Mouse (Mus musculus): ENCODE measurements around the gene Grin3b.

DNA sequence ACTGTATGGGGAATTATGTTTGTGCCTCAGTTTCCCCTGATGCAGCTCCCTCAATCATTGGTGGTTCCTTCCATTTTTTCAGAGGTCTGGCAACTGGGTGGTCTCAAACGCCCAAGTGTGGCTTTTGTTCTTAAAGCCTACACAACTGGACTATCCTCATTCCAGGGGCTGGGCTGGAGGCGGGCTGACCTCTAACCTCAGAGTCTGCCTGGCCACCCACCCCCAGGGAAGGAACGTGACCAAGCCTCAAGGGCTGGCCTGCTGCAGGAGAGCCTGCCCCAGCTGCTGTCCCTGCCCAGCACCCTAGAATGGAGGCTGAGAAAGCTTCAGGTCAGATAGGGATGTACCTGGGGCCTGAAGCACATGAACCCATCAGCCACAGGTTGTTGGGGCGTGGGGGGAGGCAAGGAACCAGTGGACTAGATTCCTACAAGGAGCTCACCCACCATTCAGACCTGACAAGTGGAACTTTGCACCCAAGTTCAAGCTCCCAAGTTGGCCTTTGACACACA lies 13.8 kb upstream of the Grin3b start:
- TF ChIP-seq CTCF (IDR thresholded peaks at IDR 0.05; ENCODE audit: borderline replicate concordance, extremely low read depth, insufficient read depth, insufficient read length) (no peak), POLR2A (IDR thresholded peaks at IDR 0.05; ENCODE audit: borderline replicate concordance, extremely low read depth, insufficient read depth, insufficient read length, poor library complexity, severe bottlenecking) (no peak)

All from brain, embryonic 14.5 days (tissue).